Mouse (Mus musculus): ENCODE measurements around the gene C1ra. TPM values are rescaled to one million over a fixed set of nuclear protein-coding genes. Genes with fewer than 3 reads are reported as not detected.
"Not testable (repeated sequence)": the region's sequence is repeated elsewhere in the genome, so short reads cannot be mapped to it uniquely, and the experiment has no call there.

C1ra gene
- polyA plus RNA-seq (2015; fragmentation: Nextera tagmentation; extraction: Ambion mirVana), result 6.9 and 7.5 TPM in 2 replicates

DNA sequence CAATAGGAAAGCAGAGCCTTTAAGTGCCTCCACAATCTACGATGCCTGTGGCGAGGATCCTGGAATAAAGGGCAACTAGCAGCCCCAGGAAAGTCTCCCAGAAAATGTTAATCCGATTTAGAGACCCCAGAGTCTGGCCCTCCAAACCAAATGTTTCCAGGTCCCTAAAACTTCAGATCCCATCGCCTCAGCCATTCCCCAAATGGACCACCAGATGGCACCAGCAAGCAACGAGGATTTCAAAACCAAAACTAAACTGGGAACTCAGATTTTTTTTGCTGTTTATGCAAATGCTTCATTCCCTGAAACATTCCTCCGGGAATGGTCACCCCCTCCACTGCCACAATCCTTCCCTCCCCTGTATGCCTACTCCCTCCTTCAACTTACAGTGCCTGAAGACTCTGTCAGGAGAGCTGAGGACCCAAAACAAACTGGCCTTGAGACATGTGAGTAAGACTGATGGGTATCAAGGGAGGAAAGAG, at the start of gene C1ra:
Gene C1ra (plus strand): TSS at position 51 of the 482 bp plus-strand sequence.
- Histone ChIP-seq H3K9ac (ENCODE audit: low read depth, low read length) (no peak within 1 kb of the TSS), H3K36me3 (ENCODE audit: control insufficient read depth, insufficient read depth) (no peaks in the 10 kb centered on the region), H3K4me3 (ENCODE audit: low read depth, low read length) (peak within 1 kb of the TSS; percentile 28), H3K4me1 (replicated peaks; ENCODE audit: control insufficient read depth, insufficient read depth, low read length) (no peaks in the 10 kb centered on the region), H3K4me2 (replicated peaks; ENCODE audit: low read depth) (peak within 1 kb of the TSS; percentile 63), H3K9me3 (ENCODE audit: control insufficient read depth) (no peaks in the 10 kb centered on the region), H3K27ac (ENCODE audit: low read depth, low read length) (no peak within 1 kb of the TSS), H3K27me3 (replicated peaks; ENCODE audit: control insufficient read depth, insufficient read depth, low read length) (no peaks in the 10 kb centered on the region)
- WGBS, result 5% methylated on average over 6 of the region's 6 CpGs
- peak; percentile 85 for TF ChIP-seq CTCF (IDR thresholded peaks at IDR 0.05; ENCODE audit: low read depth)
- 0 out of 2 replicates have a peak, but pooled peaks have one; percentile 19 for ATAC-seq

DNA sequence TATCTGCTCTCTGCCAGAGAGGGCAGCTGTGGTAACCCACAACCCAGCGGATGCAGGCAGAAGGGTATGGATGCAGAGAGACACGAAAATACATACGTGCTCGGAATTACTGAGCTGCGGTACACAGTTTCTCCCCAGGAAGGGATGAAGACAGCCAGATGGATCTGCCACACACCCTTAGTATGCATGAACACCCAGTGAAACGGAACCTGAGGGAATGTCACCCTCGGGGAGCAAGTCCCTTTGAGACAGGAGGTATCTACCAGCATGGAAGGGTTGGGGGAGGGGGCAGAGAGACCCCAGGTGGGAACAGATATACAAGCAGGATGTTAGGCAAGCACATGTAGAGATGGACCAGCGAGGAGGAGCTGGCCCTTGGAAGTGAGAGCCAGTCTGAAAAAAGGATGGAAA, 48.3 kb upstream of the C1ra start:
- WGBS, result 39% methylated on average over 8 of the region's 8 CpGs
- no peak overlapping the region for H3K4me3 ChIP-seq (ENCODE audit: low read depth, low read length)
- no peak for ATAC-seq
- H3K9me3 ChIP-seq (ENCODE audit: control insufficient read depth), result no peaks in the 10 kb centered on the region
- no peaks in the 10 kb centered on the region for H3K36me3 ChIP-seq (ENCODE audit: control insufficient read depth, insufficient read depth)
- no peak overlapping the region for H3K27ac ChIP-seq (ENCODE audit: low read depth, low read length)
- no peaks in the 10 kb centered on the region for H3K27me3 ChIP-seq (replicated peaks; ENCODE audit: control insufficient read depth, insufficient read depth, low read length)
- TF ChIP-seq CTCF (IDR thresholded peaks at IDR 0.05; ENCODE audit: low read depth), result no peak
- no peak overlapping the region for H3K4me2 ChIP-seq (replicated peaks; ENCODE audit: low read depth)
- no peak overlapping the region for H3K9ac ChIP-seq (ENCODE audit: low read depth, low read length)
- H3K4me1 ChIP-seq (replicated peaks; ENCODE audit: control insufficient read depth, insufficient read depth, low read length), result 0 out of 2 replicates have a peak, but pooled peaks cover 3% of the 10 kb centered on the region

DNA sequence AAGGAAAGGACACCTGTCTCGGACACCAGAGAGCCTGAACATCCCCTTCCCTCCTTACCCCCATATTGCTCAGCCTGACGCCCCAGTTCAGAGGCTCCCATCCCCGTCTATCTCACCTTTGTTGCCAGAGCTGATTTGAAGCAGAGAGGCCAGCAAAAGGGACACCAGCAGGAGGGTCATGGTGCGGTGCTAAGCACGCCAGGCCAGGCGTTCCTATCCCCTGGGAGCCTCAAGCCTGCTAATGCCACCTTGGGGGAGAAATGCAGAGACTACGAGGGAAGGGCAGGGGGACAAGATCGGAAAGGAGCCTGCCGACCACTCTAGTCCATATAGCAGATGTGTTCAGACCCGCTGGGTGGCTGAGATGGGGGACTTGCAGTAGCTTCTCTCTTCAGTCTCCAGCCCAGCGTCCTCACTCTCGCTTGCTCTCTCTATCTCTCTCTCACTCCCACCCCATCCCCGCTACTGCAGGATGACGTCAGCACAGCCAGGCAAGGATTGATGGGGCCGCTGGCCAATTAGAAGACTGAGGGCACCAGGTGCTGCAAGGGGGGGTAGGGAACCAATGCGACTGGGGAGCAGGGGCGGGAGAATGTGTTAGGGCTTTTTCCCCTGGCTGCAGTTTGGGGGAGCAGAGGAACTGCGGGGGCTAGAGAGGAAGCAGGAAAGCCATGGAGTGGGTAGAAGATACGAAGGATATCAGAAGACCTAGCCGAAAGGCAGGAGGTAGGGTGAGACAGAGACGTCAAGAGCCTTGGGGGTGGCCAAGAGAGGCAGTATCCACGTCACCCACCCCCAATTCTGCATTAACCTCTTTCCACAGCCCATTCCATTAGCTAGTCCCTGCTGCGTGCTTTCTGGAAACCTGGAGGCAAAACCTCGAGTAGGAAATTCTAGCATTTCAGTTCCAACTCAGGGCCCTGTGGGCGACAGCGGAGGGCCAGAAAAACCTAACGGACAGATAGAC, 47.6 kb upstream of the C1ra start, which contains the start of gene Clstn3:
Gene Clstn3 (minus strand): TSS at position 490 of the 967 bp plus-strand sequence.
- H3K4me2 ChIP-seq (replicated peaks; ENCODE audit: low read depth), result peak within 1 kb of the TSS; percentile 68
- peak; percentile 74 for ATAC-seq
- H3K27me3 ChIP-seq (replicated peaks; ENCODE audit: control insufficient read depth, insufficient read depth, low read length), result no peaks in the 10 kb centered on the region
- H3K27ac ChIP-seq (ENCODE audit: low read depth, low read length), result no peak within 1 kb of the TSS
- 10% methylated on average over 27 of the region's 27 CpGs for WGBS
- no peaks in the 10 kb centered on the region for H3K36me3 ChIP-seq (ENCODE audit: control insufficient read depth, insufficient read depth)
- H3K4me1 ChIP-seq (replicated peaks; ENCODE audit: control insufficient read depth, insufficient read depth, low read length), result 0 out of 2 replicates have a peak, but pooled peaks cover 3% of the 10 kb centered on the region
- no peak for TF ChIP-seq CTCF (IDR thresholded peaks at IDR 0.05; ENCODE audit: low read depth)
- no peaks in the 10 kb centered on the region for H3K9me3 ChIP-seq (ENCODE audit: control insufficient read depth)
- peak within 1 kb of the TSS; percentile 38 for H3K4me3 ChIP-seq (ENCODE audit: low read depth, low read length)
- 0 out of 2 replicates have a peak within 1 kb of the TSS, but pooled peaks have one; percentile 2 for H3K9ac ChIP-seq (ENCODE audit: low read depth, low read length)

DNA sequence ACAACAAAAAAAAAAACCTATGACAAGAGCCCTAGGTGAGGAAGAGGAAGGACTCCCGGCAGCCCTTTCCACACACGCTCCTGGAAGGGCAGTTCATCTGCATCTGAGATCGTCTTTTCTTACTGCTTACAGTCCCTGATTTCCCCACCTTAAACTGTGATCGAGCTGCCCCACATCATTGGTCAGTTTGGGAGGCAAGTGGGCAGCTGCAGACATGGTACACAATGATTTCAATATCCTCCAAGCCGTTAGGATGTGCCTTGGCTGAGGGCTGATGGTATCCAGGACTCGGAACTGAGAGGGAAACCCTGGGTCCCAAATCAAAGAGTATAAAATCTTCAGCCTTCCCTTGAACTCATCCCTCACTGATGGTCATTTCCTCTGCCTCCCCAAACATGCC, 46.9 kb upstream of the C1ra start:
- no peak for ATAC-seq
- H3K9ac ChIP-seq (ENCODE audit: low read depth, low read length), result no peak overlapping the region
- H3K4me1 ChIP-seq (replicated peaks; ENCODE audit: control insufficient read depth, insufficient read depth, low read length), result 0 out of 2 replicates have a peak, but pooled peaks cover 3% of the 10 kb centered on the region
- H3K9me3 ChIP-seq (ENCODE audit: control insufficient read depth), result no peaks in the 10 kb centered on the region
- H3K4me2 ChIP-seq (replicated peaks; ENCODE audit: low read depth), result peak overlapping the region; percentile 68
- no peak overlapping the region for H3K27ac ChIP-seq (ENCODE audit: low read depth, low read length)
- H3K4me3 ChIP-seq (ENCODE audit: low read depth, low read length), result no peak overlapping the region
- WGBS, result 48% methylated on average over 6 of the region's 6 CpGs
- no peaks in the 10 kb centered on the region for H3K27me3 ChIP-seq (replicated peaks; ENCODE audit: control insufficient read depth, insufficient read depth, low read length)
- TF ChIP-seq CTCF (IDR thresholded peaks at IDR 0.05; ENCODE audit: low read depth), result no peak
- no peaks in the 10 kb centered on the region for H3K36me3 ChIP-seq (ENCODE audit: control insufficient read depth, insufficient read depth)

DNA sequence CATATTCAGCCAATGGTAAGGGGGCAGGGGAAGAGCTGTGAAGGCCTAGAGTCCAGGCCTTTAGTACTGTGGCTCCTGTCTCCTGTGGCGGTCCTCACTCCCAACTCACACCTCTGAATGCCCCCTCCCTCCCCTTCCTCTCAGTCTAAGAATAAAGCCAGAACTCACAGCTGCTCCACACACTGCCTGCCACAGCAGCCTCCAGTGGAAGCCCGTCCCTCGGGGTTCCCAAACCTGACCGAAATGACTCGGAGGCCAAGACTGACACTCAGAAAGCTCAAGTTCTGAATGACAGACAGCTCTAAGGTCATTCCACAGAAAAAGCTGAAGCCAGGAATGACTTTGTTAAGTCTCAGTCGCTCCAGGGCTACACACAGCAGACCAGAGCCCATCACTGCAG, 46.5 kb upstream of the C1ra start:
- Histone ChIP-seq H3K4me1 (replicated peaks; ENCODE audit: control insufficient read depth, insufficient read depth, low read length) (0 out of 2 replicates have a peak, but pooled peaks cover 3% of the 10 kb centered on the region), H3K9me3 (ENCODE audit: control insufficient read depth) (no peaks in the 10 kb centered on the region), H3K4me2 (replicated peaks; ENCODE audit: low read depth) (no peak overlapping the region), H3K27me3 (replicated peaks; ENCODE audit: control insufficient read depth, insufficient read depth, low read length) (no peaks in the 10 kb centered on the region), H3K4me3 (ENCODE audit: low read depth, low read length) (no peak overlapping the region), H3K27ac (ENCODE audit: low read depth, low read length) (no peak overlapping the region), H3K9ac (ENCODE audit: low read depth, low read length) (no peak overlapping the region), H3K36me3 (ENCODE audit: control insufficient read depth, insufficient read depth) (no peaks in the 10 kb centered on the region)
- no peak for TF ChIP-seq CTCF (IDR thresholded peaks at IDR 0.05; ENCODE audit: low read depth)
- ATAC-seq, result no peak
- 93% methylated on average over 6 of the region's 6 CpGs for WGBS

DNA sequence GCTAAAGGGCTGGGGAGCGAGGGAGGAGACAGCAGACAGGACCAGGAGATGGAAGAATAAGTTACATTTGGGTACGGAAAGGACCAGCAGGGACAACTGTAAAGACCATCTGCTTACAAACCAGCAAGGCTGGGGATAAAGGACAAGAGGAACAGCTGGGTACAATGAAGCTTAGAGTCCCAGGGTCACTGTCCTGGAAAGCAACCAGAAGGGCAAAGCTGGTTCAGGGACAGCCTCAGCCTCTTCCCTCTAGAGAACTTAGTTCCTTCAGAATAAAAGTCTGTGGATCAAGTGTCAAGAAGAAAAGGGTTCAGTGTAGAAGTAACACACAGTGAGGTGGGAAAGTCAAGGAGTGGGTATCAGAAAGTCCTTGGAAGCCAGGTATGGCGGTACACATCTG, 41.1 kb upstream of the C1ra start:
- 92% methylated on average over 3 of the region's 3 CpGs for WGBS
- Histone ChIP-seq H3K9ac (ENCODE audit: low read depth, low read length) (no peak overlapping the region), H3K27me3 (replicated peaks; ENCODE audit: control insufficient read depth, insufficient read depth, low read length) (no peaks in the 10 kb centered on the region), H3K36me3 (ENCODE audit: control insufficient read depth, insufficient read depth) (no peaks in the 10 kb centered on the region), H3K9me3 (ENCODE audit: control insufficient read depth) (no peaks in the 10 kb centered on the region), H3K27ac (ENCODE audit: low read depth, low read length) (no peak overlapping the region), H3K4me1 (replicated peaks; ENCODE audit: control insufficient read depth, insufficient read depth, low read length) (no peaks in the 10 kb centered on the region), H3K4me2 (replicated peaks; ENCODE audit: low read depth) (no peak overlapping the region), H3K4me3 (ENCODE audit: low read depth, low read length) (no peak overlapping the region)
- ATAC-seq, result no peak
- TF ChIP-seq CTCF (IDR thresholded peaks at IDR 0.05; ENCODE audit: low read depth), result no peak

GRCm38 (mm10) chr6:124471783-124472638, 40.2 kb upstream of the C1ra start:
- not testable (repeated sequence) for H3K4me1 ChIP-seq (replicated peaks; ENCODE audit: control insufficient read depth, insufficient read depth, low read length); H3K4me3 ChIP-seq (ENCODE audit: low read depth, low read length); H3K27ac ChIP-seq (ENCODE audit: low read depth, low read length); ATAC-seq; H3K9me3 ChIP-seq (ENCODE audit: control insufficient read depth); H3K27me3 ChIP-seq (replicated peaks; ENCODE audit: control insufficient read depth, insufficient read depth, low read length); H3K4me2 ChIP-seq (replicated peaks; ENCODE audit: low read depth); H3K9ac ChIP-seq (ENCODE audit: low read depth, low read length); H3K36me3 ChIP-seq (ENCODE audit: control insufficient read depth, insufficient read depth)
- WGBS, result 73% methylated on average over 6 of the region's 6 CpGs

Measured in intestine, postnatal 0 days (tissue).